Mouse (Mus musculus) erythroblast, embryonic 14.5 days (primary cell): ENCODE data around the gene Zfp652.

Experiments used
- GATA1 ChIP-seq: IDR thresholded peaks from 2 replicates; pipeline ENCODE4 v1.6.1; 2012; ENCODE audit warnings: low read length, inconsistent platforms, mixed read lengths
- TAL1 ChIP-seq: IDR thresholded peaks from 3 replicates; pipeline ENCODE4 v1.6.1; 2012; ENCODE audit warnings: low read length, inconsistent platforms, mixed read lengths

GRCm38 (mm10) chr11:95875804-95876203, 163.3 kb downstream of the Zfp652 start:
- TF ChIP-seq GATA1 (no peak), TAL1 (no peak)
